Mouse (Mus musculus) liver, adult 2 months (tissue): Measurements from ENCODE around the gene Opa1.

ENCODE experiments used
- CTCF ChIP-seq: fragments of 200-500 bp; IDR thresholded peaks from 2 replicates; pipeline ENCODE4 v1.5.1; 2011; ENCODE audit warnings: low read depth, low read length, control low read depth
- POLR2A ChIP-seq: fragments of 200-500 bp; IDR thresholded peaks from 2 replicates; pipeline ENCODE4 v1.6.1; 2011; ENCODE audit warnings: low read length, control low read depth; ENCODE audit not compliant: insufficient read depth; ENCODE audit errors: extremely low read depth

DNA sequence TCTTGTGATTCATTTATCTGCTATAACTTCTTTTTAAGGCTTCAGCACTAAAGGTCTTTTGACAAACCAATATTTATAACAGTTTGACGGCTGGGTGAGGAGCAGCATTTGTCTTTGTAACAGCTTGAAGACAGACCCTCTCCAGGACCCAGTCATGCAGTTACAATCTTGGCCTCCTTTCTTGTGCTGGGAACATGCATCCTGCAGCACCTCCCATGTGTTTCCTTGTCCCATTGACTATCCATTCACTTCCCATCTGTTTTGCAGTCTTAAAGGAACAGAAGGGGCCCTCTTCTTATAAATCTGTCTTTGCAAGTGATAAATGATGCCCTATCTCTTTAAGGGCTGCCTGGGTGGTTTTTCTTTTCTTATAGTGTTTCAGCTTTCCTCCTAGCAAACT, 63.2 kb downstream of the Opa1 start:
- no peak for TF ChIP-seq POLR2A
- TF ChIP-seq CTCF = no peak
